Mouse (Mus musculus) gonadal fat pad, adult 2 months (tissue): Measurements from ENCODE around the gene Rplp0. TPM values are rescaled to one million over a fixed set of nuclear protein-coding genes. Genes with fewer than 3 reads are reported as not detected.
"Not testable (repeated sequence)": the region's sequence is repeated elsewhere in the genome, so short reads cannot be mapped to it uniquely, and the experiment has no call there.

Source experiments
- DNase-seq: peaks from one replicate; pipeline ENCODE4 v3.0.0-alpha.2; 2012; ENCODE audit warnings: low read depth
- polyA plus RNA-seq: library from polyadenylated mRNA; depleted of rRNA; stranded (reverse); fragments of >200 nt; gene quantifications from 2 replicates; pipeline ENCODE4 v1.2.3, GENCODE M21; 2012

Rplp0 gene
- polyA plus RNA-seq, 1 experiment: 2,579 TPM

DNA sequence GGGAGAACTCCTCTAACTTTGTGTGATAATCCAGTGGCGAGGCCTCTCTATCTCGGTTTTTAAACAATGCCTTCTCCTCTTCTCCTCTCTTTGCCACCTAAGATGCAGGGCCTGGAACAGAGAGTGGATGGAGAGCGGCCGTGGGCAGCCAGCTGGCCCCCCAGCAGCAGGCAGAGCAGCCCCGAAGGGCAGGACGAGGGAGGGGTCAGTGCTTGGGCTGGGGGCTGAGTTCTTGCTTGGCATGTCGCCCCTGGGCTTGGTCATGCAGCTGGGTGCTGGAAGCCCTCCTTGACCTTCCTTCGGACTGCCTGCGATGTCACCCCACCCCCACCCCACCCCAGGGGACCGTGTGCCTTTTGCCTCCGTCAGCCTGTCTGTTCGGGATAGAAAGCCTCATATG lies 7.9 kb upstream of the Rplp0 start:
- DNase-seq: no peak

- DNase-seq: no peak
These were observed 7.5 kb upstream of the Rplp0 start for GRCm38 (mm10) chr5:115551799-115552198.

- no peak for DNase-seq
These were observed 5.4 kb upstream of the Rplp0 start for GRCm38 (mm10) chr5:115553801-115554420.

DNA sequence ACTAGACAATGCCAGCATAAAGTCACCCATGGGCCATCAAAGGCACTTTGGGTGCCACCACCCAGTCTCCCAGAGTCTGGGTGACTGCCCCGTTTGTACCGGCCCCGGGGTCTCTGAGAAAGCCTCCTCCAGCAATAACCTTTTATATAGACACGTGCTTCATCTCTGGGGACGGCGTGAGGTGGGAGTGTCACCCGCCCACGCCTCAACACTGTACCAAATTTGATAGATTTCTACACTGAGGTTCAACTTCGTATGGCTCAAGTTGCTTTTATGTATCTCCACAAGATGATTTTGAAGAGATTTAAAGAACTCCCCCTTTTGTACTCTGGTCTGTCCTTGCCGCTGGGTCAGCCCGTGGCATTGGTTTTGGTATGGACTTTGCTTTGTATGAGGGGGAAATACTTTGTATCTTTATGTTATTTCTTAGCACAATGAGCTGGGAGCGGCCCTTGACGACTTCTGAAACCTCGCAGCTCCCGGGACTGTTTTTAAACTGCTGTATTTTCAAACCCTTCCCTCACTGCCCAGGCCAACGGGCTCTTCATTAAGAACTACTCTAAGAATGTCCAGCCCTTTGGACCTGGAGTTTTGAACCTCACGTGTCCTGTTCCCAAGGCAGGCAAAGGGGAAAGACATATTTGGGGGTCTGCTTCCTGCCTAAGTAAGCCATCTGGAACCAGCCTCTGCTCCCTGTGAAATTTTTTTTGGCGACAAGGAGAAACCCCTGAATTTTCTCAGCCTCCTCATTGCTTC lies 4.6 kb upstream of the Rplp0 start:
- DNase-seq: no peak

- DNase-seq: no peak
These were observed 3.0 kb upstream of the Rplp0 start for GRCm38 (mm10) chr5:115556217-115556616.

DNA sequence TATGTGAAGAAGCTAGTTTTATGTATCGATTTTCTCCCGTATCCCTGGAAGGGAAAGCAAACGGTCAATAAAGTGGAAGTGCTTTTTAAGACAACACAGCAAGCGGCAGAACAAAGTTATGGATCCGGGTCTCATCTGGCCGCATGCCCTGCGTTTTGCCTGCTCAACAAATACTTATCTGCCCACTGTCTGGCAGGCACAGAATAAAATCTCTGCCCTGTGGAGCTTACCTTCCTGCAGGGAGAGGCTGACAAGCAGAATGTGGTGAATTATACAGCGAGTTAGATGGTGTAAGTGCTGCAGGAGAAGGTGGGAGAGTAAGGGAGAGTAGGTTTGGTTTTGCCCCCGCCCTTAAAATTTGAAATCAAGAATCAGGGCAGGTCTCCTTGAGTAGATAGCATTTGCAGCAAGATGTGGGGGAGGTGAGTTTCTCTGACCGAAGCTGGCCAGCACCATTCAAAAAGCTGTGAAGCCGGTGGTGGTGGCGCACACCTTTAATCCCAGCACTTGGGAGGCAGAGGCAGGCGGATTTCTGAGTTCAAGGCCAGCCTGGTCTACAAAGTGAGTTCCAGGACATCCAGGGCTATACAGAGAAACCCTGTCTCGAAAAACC lies 979 bp upstream of the Rplp0 start:
- no peak for DNase-seq

DNA sequence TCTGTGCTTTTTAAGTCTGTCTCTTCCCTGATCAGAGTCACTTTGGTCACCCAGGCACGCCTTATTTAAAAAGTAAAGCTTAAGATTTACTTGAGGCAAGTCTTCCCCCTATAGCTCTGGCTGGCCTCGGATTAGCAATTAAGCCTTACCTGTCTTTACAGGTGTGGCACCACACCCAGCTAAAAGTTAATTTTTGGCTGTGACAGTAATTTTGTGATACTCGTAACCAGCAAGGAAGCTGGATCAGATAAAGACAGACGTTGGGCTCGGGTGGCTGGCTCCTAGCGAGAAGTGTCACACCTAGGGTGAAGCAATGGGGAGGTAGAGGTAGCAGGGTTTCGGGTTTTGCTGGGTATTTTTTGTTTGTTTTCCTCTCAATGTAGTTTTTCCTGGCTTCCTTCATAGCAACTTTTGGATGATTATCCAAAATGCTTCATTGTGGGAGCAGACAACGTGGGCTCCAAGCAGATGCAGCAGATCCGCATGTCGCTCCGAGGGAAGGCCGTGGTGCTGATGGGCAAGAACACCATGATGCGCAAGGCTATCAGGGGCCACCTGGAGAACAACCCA lies 1.2 kb downstream of the Rplp0 start:
- no peak for DNase-seq

DNA sequence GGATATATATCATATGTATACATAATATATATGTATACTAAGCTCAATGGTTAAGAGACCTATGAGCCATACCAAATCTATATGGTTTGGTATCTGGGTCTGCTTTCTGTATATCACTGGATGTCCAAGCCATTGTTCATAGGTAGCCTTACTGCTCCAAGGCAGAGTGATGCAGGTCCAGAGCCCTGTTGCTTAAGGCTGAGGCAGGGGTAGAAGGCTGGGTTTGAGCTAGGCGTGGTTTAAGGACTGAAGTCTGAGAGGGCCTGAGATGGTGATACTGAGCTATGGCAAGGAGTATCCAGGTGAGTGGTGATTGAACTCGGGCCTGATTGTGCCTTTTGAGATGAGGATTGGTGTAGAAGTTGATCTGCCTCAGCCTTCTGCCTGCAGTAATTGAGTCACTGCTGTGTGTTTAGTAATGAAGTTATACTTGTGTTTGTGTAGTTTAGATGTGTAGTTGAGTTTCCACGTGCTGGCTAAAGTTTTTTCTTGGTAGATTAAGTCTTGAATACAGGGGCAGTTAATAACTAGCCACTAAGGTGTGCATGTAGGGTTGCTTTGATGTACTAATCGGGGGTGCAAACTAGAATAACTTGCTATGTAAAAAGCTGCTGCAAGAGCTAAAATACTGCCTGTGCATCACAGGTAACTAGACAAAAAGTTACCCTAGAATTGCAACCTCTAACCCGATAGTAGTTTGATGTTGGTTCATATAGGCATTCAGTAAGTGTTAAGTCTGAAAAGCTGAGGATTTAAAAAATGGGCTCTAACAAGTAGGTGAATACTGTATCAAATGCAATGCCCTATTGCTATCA lies 4.7 kb downstream of the Rplp0 start:
- DNase-seq: no peak

- DNase-seq: no peak
These were observed 5.6 kb downstream of the Rplp0 start, which contains the start of gene Gcn1l1 for GRCm38 (mm10) chr5:115564737-115565393. TSS of gene Gcn1l1 (plus strand) at chr5:115565254.

DNA sequence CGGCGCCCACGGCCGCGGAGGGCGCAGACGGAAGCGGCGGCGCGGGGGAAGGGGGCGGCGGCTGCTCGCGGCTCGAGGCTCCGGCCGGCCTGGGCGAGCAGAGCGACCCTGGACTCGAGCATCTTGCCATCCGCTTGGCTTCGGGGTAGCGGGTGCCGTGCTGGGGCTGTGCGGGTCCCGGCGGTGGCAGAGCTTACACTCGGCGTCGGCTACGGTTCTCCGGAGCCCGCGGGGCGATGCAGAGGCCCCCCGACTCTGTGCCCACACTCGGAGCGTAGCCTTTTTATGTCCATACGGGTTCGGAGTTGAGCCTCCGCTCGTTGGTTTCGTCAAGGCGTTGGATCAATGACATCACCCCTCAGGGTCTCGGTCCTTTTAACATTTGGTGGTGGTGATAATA lies 6.1 kb downstream of the Rplp0 start:
- no peak for DNase-seq

GRCm38 (mm10) chr5:115568681-115569080 lies 9.4 kb downstream of the Rplp0 start:
- DNase-seq: no peak

GRCm38 (mm10) chr5:115569308-115569707 lies 10.0 kb downstream of the Rplp0 start:
- DNase-seq: no peak

DNA sequence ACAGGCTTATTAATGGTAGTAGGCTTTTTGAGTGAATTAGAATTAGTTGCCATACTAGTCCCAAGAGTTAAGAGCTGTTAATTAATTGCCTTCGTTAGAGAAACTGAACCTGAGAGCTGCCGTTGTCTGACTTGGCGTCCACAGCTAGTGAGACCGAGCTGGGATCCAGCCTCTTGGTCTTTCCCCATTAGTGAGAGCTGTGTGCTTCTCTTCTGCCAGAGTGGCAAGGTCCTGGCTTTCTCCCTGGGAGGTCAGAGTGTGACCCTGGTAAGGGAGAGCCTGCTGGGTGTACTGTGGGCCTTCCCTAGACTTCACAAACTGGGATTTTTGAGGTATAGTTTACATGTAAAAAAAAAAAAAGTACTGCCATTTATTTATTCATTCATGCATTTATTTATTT lies 10.5 kb downstream of the Rplp0 start:
- no peak for DNase-seq

GRCm38 (mm10) chr5:115571086-115571485 lies 11.8 kb downstream of the Rplp0 start:
- DNase-seq: no peak

- no peak for DNase-seq
These were observed 13.6 kb downstream of the Rplp0 start for GRCm38 (mm10) chr5:115572679-115573535.

GRCm38 (mm10) chr5:115574992-115575391 lies 15.7 kb downstream of the Rplp0 start:
- DNase-seq: no peak

DNA sequence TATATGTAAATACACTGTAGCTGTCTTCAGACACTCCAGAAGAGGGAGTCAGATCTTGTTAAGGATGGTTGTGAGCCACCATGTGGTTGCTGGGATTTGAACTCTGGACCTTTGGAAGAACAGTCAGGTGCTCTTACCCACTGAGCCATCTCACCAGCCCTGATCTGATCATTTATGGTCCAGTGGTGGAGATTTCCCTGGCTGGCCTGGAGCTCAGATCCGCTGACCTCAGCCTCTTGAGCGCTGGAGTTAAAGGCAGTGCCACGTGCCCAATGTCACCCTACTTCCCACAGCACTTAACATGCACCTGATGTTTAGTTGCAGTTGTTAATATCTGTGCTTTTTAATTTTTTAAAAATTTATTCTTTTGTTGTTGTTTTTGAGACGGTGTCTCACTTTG lies 18.4 kb downstream of the Rplp0 start:
- DNase-seq: not testable (repeated sequence)

DNA sequence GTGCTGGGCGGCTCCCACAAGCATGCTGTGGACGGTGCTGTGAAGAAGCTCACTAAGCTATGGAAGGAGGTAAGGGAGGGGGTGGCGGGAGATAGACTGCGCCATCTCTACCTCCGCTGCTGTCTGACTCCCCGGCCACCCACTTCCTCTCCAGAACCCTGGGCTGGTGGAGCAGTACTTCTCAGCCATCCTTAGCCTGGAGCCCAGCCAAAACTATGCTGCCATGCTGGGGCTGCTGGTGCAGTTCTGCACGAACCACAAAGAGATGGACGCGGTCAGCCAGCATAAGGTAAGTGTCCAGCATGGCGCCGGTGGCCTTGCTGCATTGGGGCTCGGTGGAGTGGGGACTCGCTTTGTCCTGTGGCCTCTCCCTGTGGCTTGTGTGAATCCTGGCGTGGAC lies 19.7 kb downstream of the Rplp0 start:
- DNase-seq: no peak

- no peak for DNase-seq
These were observed 20.1 kb downstream of the Rplp0 start for GRCm38 (mm10) chr5:115579363-115579762.
